Mouse (Mus musculus) small intestine, adult 2 months (tissue): ENCODE results near the gene Intu.

Experiments
- CTCF ChIP-seq: fragments of 200-500 bp; IDR thresholded peaks from 2 replicates; pipeline ENCODE4 v1.5.1; 2012; ENCODE audit warnings: low read depth, mild to moderate bottlenecking, control low read depth, inconsistent platforms, low read length, moderate library complexity, mixed read lengths; ENCODE audit not compliant: insufficient replicate concordance, insufficient read length; ENCODE audit errors: extremely low read depth
- POLR2A ChIP-seq: fragments of 200-500 bp; IDR thresholded peaks from 2 replicates; pipeline ENCODE4 v1.6.1; 2012; ENCODE audit warnings: low read depth, mild to moderate bottlenecking, control low read depth, inconsistent platforms, low read length, moderate library complexity

GRCm38 (mm10) chr3:40716056-40716455 is 185.0 kb downstream of the Intu start:
- no peak for TF ChIP-seq CTCF
- TF ChIP-seq POLR2A: no peak
